Mouse (Mus musculus): Measurements from ENCODE around the gene Chmp1a.
A peak's percentile ranks its signal among the peaks of the same experiment; 100 is the strongest.
"Not testable (repeated sequence)": the region's sequence is repeated elsewhere in the genome, so short reads cannot be mapped to it uniquely, and the experiment has no call there.

Gene Chmp1a

GRCm38 (mm10) chr8:123212321-123213117 lies at the start of gene Chmp1a, which contains the start of gene Spata33:
Gene Chmp1a, minus strand, starts transcription at chr8:123212763.
Gene Spata33, plus strand, starts transcription at chr8:123212832.
- peak; percentile 95 for DNase-seq (ENCODE audit: low read depth, low spot score)

- not testable (repeated sequence) for DNase-seq (ENCODE audit: low read depth, low spot score)
Observed at GRCm38 (mm10) chr8:123257593-123257992, 45.0 kb upstream of the Chmp1a start.

- DNase-seq (ENCODE audit: low read depth, low spot score) = no peak
Observed at GRCm38 (mm10) chr8:123257114-123257513, 44.6 kb upstream of the Chmp1a start.

- DNase-seq (ENCODE audit: low read depth, low spot score) = no peak
Observed at GRCm38 (mm10) chr8:123255170-123255569, 42.6 kb upstream of the Chmp1a start.

- DNase-seq (ENCODE audit: low read depth, low spot score) = peak; percentile 81
Observed at GRCm38 (mm10) chr8:123254099-123254885, 41.7 kb upstream of the Chmp1a start, which contains the start of the genes Zfp276 and Vps9d1. Gene Zfp276, plus strand, starts transcription at chr8:123254195. Gene Vps9d1, minus strand, starts transcription at chr8:123254348.

- peak; percentile 39 for DNase-seq (ENCODE audit: low read depth, low spot score)
Observed at GRCm38 (mm10) chr8:123253451-123254098, 41.0 kb upstream of the Chmp1a start.

- no peak for DNase-seq (ENCODE audit: low read depth, low spot score)
Observed at GRCm38 (mm10) chr8:123252925-123253324, 40.4 kb upstream of the Chmp1a start.

GRCm38 (mm10) chr8:123250940-123251339 lies 38.4 kb upstream of the Chmp1a start:
- DNase-seq (ENCODE audit: low read depth, low spot score) = no peak

- DNase-seq (ENCODE audit: low read depth, low spot score) = no peak
Observed at GRCm38 (mm10) chr8:123248596-123248995, 36.0 kb upstream of the Chmp1a start.

GRCm38 (mm10) chr8:123247748-123248147 lies 35.2 kb upstream of the Chmp1a start:
- DNase-seq (ENCODE audit: low read depth, low spot score) = no peak

- DNase-seq (ENCODE audit: low read depth, low spot score) = peak; percentile 37
Observed at GRCm38 (mm10) chr8:123245543-123245942, 33.0 kb upstream of the Chmp1a start.

- DNase-seq (ENCODE audit: low read depth, low spot score) = no peak
Observed at GRCm38 (mm10) chr8:123244382-123244781, 31.8 kb upstream of the Chmp1a start.

- no peak for DNase-seq (ENCODE audit: low read depth, low spot score)
Observed at GRCm38 (mm10) chr8:123243053-123243452, 30.5 kb upstream of the Chmp1a start.

- no peak for DNase-seq (ENCODE audit: low read depth, low spot score)
Observed at GRCm38 (mm10) chr8:123242107-123242923, 29.8 kb upstream of the Chmp1a start.

GRCm38 (mm10) chr8:123239398-123239797 lies 26.8 kb upstream of the Chmp1a start:
- DNase-seq (ENCODE audit: low read depth, low spot score) = no peak

- DNase-seq (ENCODE audit: low read depth, low spot score) = peak; percentile 94
Observed at GRCm38 (mm10) chr8:123235520-123236497, 23.2 kb upstream of the Chmp1a start, which contains the start of gene Spata2l. Gene Spata2l, minus strand, starts transcription at chr8:123236233.

- peak; percentile 56 for DNase-seq (ENCODE audit: low read depth, low spot score)
Observed at GRCm38 (mm10) chr8:123234918-123235519, 22.5 kb upstream of the Chmp1a start.

- DNase-seq (ENCODE audit: low read depth, low spot score) = no peak
Observed at GRCm38 (mm10) chr8:123233760-123234159, 21.2 kb upstream of the Chmp1a start.

- no peak for DNase-seq (ENCODE audit: low read depth, low spot score)
Observed at GRCm38 (mm10) chr8:123233300-123233699, 20.7 kb upstream of the Chmp1a start.

Data from R1 (cell line).